Mouse (Mus musculus): ENCODE data around the gene Adamtsl1. TPM values are rescaled to one million over a fixed set of nuclear protein-coding genes. Genes with fewer than 3 reads are reported as not detected.

Gene Adamtsl1
- polyA plus RNA-seq, 1 experiment, result not detected

DNA sequence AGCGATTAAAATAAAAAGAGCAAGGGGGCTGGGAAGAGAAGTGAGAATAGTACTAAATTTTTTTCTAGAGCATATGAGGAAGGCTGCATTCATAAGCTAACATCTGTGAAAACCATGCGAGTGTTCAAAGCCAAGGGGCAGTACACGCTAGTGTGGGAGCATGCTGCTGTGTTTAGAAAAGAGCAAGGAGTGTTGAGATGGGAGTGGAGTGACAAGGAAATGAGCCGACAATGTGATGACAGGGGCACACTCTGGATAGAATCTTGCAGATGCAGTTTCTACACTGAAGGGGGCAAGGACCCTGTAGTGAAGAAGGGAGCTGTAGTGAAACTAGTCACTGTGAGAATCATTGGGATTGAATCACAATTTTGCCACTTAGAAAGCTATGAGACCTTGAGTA is 172.2 kb downstream of the Adamtsl1 start:
- H3K27ac ChIP-seq (ENCODE audit: control insufficient read depth, insufficient read depth, low read depth, low read length, poor library complexity), result no peak overlapping the region
- no peaks in the 10 kb centered on the region for H3K4me1 ChIP-seq (ENCODE audit: control insufficient read depth, insufficient read depth, low read length)
- no peak overlapping the region for H3K4me3 ChIP-seq (replicated peaks; ENCODE audit: control insufficient read depth, low read depth, low read length)
- WGBS, result 79% methylated on average over 4 of the region's 4 CpGs
- TF ChIP-seq POLR2A (IDR thresholded peaks at IDR 0.05; ENCODE audit: borderline replicate concordance, control insufficient read depth, low read depth, low read length), result no peak
- no peak for TF ChIP-seq CTCF (IDR thresholded peaks at IDR 0.05; ENCODE audit: control insufficient read depth, insufficient read depth, low read length)

DNA sequence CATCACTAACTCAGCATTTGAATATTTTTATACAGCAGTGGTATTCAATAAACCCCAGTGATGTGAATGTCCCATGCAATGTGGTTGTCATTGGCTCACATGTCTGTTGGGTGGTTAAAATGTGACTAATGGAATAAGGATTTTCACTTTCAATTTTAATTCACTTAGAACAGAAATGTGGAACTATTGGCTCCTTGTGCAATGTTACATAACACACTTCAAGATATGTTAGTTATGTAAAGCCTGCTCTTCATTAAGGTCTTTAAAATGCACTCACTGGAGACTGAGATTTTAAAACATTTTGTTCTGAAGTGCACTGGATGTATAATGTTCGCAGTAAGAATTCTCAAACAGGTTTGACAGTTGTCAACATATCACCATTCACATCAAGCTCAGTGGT is 181.3 kb downstream of the Adamtsl1 start:
- Histone ChIP-seq H3K4me3 (replicated peaks; ENCODE audit: control insufficient read depth, low read depth, low read length) (no peak overlapping the region), H3K4me1 (ENCODE audit: control insufficient read depth, insufficient read depth, low read length) (no peaks in the 10 kb centered on the region), H3K27ac (ENCODE audit: control insufficient read depth, insufficient read depth, low read depth, low read length, poor library complexity) (no peak overlapping the region)
- 58% methylated on average over 1 of the region's 1 CpGs for WGBS
- TF ChIP-seq CTCF (IDR thresholded peaks at IDR 0.05; ENCODE audit: control insufficient read depth, insufficient read depth, low read length), result no peak
- no peak for TF ChIP-seq POLR2A (IDR thresholded peaks at IDR 0.05; ENCODE audit: borderline replicate concordance, control insufficient read depth, low read depth, low read length)

DNA sequence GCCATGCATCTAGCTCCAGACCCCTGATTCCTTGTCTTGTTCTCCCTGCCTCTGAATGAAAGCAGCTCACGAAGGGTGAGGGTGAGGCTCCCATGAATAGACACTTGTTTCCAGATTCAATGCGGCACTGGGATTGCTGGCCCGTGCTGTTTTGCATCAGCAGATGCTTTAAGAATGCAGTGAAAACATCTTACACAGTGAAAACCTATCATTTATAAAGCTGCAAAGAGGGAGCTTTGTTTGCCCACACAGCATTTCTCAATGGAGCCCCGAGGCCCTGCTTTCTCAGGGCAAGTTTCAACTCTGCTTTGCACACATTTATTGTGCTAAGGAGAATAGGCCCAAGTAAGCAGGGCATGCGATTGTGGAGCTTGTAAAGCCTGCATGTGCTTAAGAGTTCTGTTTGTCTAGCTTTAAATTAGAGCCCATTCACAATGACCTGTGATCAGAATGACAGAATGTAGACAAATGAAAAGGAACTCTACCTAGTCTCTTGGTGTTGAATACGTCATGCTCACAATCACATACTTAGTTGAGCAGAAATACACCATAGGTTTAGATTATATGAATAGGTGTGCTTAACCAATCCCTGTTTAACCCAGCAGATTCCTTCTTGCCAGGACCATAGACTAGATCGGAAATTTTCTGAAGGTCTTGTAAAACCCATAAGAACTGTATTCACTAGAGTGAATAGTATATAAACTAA is 193.5 kb downstream of the Adamtsl1 start:
- 74% methylated on average over 7 of the region's 7 CpGs for WGBS
- Histone ChIP-seq H3K27ac (ENCODE audit: control insufficient read depth, insufficient read depth, low read depth, low read length, poor library complexity) (no peak overlapping the region), H3K4me1 (ENCODE audit: control insufficient read depth, insufficient read depth, low read length) (no peaks in the 10 kb centered on the region), H3K4me3 (replicated peaks; ENCODE audit: control insufficient read depth, low read depth, low read length) (no peak overlapping the region)
- no peak for TF ChIP-seq CTCF (IDR thresholded peaks at IDR 0.05; ENCODE audit: control insufficient read depth, insufficient read depth, low read length)
- no peak for TF ChIP-seq POLR2A (IDR thresholded peaks at IDR 0.05; ENCODE audit: borderline replicate concordance, control insufficient read depth, low read depth, low read length)

DNA sequence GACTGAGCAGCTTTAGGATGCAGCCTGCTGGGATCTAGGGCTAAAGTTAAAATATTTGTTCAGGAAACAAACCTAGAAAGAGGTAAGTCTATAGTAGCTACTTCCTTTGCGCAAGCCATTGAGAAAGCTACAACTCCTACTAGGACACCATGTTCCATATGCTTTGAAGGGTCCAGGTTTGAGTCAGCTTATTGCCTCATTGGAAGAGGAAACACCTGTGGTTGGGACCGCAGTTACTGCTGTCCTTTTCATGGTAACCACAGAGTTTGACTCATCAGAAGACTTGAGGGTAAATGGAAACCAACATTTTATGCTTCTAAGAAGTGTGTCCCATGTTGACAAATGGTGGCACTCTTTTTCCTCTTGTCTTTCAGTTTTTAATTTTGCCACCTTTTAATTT is 195.7 kb downstream of the Adamtsl1 start:
- Histone ChIP-seq H3K4me1 (ENCODE audit: control insufficient read depth, insufficient read depth, low read length) (no peaks in the 10 kb centered on the region), H3K27ac (ENCODE audit: control insufficient read depth, insufficient read depth, low read depth, low read length, poor library complexity) (no peak overlapping the region), H3K4me3 (replicated peaks; ENCODE audit: control insufficient read depth, low read depth, low read length) (no peak overlapping the region)
- WGBS, result 58% methylated on average over 2 of the region's 2 CpGs
- TF ChIP-seq CTCF (IDR thresholded peaks at IDR 0.05; ENCODE audit: control insufficient read depth, insufficient read depth, low read length) (no peak), POLR2A (IDR thresholded peaks at IDR 0.05; ENCODE audit: borderline replicate concordance, control insufficient read depth, low read depth, low read length) (no peak)

DNA sequence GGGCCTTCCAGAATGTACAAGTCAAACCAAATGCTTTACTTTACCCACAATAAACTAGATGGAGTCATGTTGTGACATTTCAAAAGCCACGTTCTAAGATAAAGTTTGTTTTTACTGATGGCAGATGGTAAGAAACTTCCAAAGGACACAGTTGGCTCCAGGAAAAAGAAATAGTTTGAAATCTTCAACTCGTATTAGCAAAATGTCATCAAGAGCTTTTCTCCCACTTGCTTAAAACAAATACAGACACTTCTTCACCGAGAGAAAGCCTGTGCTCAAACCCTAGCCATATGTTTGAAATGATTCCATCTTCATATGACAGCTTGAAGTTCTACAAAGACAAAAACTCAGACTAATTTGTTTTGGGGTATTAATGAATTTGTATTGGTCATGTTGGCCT is 211.0 kb downstream of the Adamtsl1 start:
- Histone ChIP-seq H3K27ac (ENCODE audit: control insufficient read depth, insufficient read depth, low read depth, low read length, poor library complexity) (no peak overlapping the region), H3K4me1 (ENCODE audit: control insufficient read depth, insufficient read depth, low read length) (no peaks in the 10 kb centered on the region), H3K4me3 (replicated peaks; ENCODE audit: control insufficient read depth, low read depth, low read length) (no peak overlapping the region)
- TF ChIP-seq CTCF (IDR thresholded peaks at IDR 0.05; ENCODE audit: control insufficient read depth, insufficient read depth, low read length) (no peak), POLR2A (IDR thresholded peaks at IDR 0.05; ENCODE audit: borderline replicate concordance, control insufficient read depth, low read depth, low read length) (no peak)
- WGBS, result 70% methylated on average over 3 of the region's 3 CpGs

DNA sequence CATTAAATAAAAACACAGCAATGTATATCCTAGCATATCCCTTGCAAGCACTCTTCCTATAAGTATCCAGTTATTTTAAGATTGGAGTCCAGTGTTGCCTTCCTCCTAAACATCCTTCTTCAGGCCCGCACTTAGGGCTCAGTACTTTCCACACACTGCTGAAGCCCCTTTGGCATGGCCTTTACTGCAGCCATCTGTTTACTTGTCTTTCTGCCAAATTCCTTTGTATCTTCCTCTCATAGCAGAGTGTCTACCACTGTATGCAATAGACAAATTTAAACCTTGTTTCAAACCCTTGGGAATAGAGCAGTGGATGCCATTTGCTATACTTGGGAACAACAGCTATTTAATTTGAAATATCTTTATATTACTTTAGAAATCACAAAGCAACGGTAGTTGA is 213.8 kb downstream of the Adamtsl1 start:
- Histone ChIP-seq H3K27ac (ENCODE audit: control insufficient read depth, insufficient read depth, low read depth, low read length, poor library complexity) (no peak overlapping the region), H3K4me3 (replicated peaks; ENCODE audit: control insufficient read depth, low read depth, low read length) (no peak overlapping the region), H3K4me1 (ENCODE audit: control insufficient read depth, insufficient read depth, low read length) (no peaks in the 10 kb centered on the region)
- TF ChIP-seq CTCF (IDR thresholded peaks at IDR 0.05; ENCODE audit: control insufficient read depth, insufficient read depth, low read length) (no peak), POLR2A (IDR thresholded peaks at IDR 0.05; ENCODE audit: borderline replicate concordance, control insufficient read depth, low read depth, low read length) (no peak)
- 77% methylated on average over 2 of the region's 2 CpGs for WGBS

DNA sequence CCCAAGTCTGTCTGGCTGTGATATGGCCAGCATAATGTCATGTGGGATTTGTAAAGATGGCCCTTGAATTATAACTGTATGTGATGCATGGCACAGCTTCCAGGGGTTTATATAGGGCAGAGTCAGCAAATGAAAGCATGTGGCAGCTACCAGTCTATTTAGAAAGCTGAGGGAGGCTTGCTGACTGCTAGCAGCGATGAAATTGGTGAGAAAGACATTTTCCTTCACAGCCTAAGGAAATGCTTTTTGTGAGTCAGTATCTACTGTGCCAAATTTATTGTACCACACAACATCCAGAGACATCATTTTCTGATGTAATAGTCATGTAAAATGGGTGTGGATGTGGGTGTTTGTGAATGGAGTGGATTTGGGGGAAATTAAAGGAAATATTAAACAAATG is 214.4 kb downstream of the Adamtsl1 start:
- Histone ChIP-seq H3K4me3 (replicated peaks; ENCODE audit: control insufficient read depth, low read depth, low read length) (no peak overlapping the region), H3K4me1 (ENCODE audit: control insufficient read depth, insufficient read depth, low read length) (no peaks in the 10 kb centered on the region), H3K27ac (ENCODE audit: control insufficient read depth, insufficient read depth, low read depth, low read length, poor library complexity) (no peak overlapping the region)
- TF ChIP-seq POLR2A (IDR thresholded peaks at IDR 0.05; ENCODE audit: borderline replicate concordance, control insufficient read depth, low read depth, low read length), result no peak
- no peak for TF ChIP-seq CTCF (IDR thresholded peaks at IDR 0.05; ENCODE audit: control insufficient read depth, insufficient read depth, low read length)
- 71% methylated on average over 1 of the region's 1 CpGs for WGBS

DNA sequence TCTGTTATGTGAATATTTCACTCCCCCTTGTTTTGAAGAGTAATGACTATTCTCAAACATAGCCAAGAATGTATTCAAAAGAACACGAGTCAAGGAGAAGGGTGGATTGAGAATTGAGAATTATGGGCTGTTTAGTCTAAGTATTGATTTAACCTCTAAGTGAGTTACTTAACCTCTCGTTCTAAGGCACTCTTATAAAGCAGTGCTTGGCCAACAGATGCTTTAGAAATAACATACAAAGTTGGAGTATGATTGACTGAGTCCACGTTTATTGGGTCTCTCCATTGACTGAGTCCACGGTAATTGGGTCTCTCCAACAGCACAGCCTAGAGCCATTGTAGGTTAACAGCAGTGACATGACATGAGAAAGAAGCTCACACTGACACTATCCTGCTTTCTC is 226.5 kb downstream of the Adamtsl1 start:
- H3K27ac ChIP-seq (ENCODE audit: control insufficient read depth, insufficient read depth, low read depth, low read length, poor library complexity), result no peak overlapping the region
- H3K4me1 ChIP-seq (ENCODE audit: control insufficient read depth, insufficient read depth, low read length), result no peaks in the 10 kb centered on the region
- TF ChIP-seq POLR2A (IDR thresholded peaks at IDR 0.05; ENCODE audit: borderline replicate concordance, control insufficient read depth, low read depth, low read length), result no peak
- TF ChIP-seq CTCF (IDR thresholded peaks at IDR 0.05; ENCODE audit: control insufficient read depth, insufficient read depth, low read length), result no peak
- WGBS, result 78% methylated on average over 4 of the region's 4 CpGs
- no peak overlapping the region for H3K4me3 ChIP-seq (replicated peaks; ENCODE audit: control insufficient read depth, low read depth, low read length)

Measured in bone marrow, adult 2 months (tissue).